Mouse (Mus musculus): Measurements from ENCODE around the gene Il27ra. TPM values are rescaled to one million over a fixed set of nuclear protein-coding genes. Genes with fewer than 3 reads are reported as not detected.
"Not testable (repeated sequence)": the region's sequence is repeated elsewhere in the genome, so short reads cannot be mapped to it uniquely, and the experiment has no call there.

Il27ra gene
- polyA plus RNA-seq, 1 experiment from 2014 or later = 0.66 TPM

- H3K9me3 ChIP-seq = no peaks in the 10 kb centered on the region
- H3K4me1 ChIP-seq (replicated peaks) = peaks cover 27% of the 10 kb centered on the region
- H3K9ac ChIP-seq = peak within 1 kb of the TSS; percentile 77
- H3K27ac ChIP-seq = no peak within 1 kb of the TSS
- under 1% methylated on average over 45 of the region's 45 CpGs for WGBS
- peaks cover 47% of the 10 kb centered on the region for H3K27me3 ChIP-seq
- peak within 1 kb of the TSS; percentile 56 for H3K4me3 ChIP-seq
- H3K36me3 ChIP-seq = no peaks in the 10 kb centered on the region
- peak; percentile 38; the same call in 1 of the 2 replicates for ATAC-seq (ENCODE audit: low FRiP score)
- peak within 1 kb of the TSS; percentile 98 for H3K4me2 ChIP-seq
Measured at GRCm38 (mm10) chr8:84011705-84012498, 30.5 kb downstream of the Il27ra start, which contains the start of gene 2210011C24Rik. Gene 2210011C24Rik, minus strand, starts transcription at chr8:84012171.

DNA sequence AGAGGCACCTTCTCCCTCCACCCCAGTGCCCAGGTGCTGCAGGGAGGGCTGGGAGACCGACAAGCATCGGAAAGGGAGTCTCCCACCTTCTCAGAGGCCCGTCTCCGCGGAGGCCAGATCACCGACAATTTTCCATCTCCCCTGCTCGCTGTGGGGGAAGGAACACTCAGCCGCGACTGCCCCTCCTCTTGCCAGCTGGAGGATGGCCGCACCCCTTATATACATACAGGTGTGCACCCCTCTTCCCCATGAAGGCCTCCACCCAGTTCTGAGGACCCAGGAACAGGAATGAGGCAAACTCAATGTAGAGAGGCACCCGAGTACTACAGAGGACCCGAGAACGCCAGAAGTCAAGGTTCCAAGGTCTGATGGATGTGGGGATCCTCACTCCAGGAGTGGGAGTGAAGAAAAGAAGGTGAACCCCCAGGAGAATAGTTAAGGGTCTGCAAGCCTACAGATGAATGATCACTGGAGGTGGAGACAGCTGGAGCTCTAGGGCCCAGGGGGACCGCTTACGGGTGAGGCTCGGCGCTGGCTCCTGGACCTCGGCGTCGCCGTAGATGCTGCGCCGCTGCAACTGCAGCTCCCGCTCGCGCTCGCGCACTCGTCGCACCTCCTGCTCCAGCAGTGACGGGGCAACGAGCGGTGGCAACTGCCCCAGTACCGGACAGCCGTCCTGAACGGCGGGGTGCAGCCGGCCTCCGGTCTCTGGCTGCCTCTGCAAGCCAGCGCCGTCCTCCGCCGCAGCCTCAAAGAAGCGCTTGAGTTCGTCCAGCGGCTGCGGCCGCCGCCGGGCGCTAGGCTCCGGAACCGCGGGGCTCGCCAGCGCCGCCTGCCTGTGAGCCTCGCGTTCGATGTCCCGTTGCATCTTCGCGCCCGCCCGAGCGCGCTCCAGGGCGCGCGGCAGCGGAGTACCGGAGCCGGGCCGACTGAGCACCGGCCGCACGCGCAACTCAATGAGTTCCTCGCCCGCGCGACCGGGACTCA, 31.5 kb downstream of the Il27ra start:
- H3K27me3 ChIP-seq = peaks cover 47% of the 10 kb centered on the region
- no peaks in the 10 kb centered on the region for H3K9me3 ChIP-seq
- H3K4me1 ChIP-seq (replicated peaks) = peaks cover 27% of the 10 kb centered on the region
- no peaks in the 10 kb centered on the region for H3K36me3 ChIP-seq
- peak overlapping the region; percentile 77 for H3K9ac ChIP-seq
- 2% methylated on average over 82 of the region's 83 CpGs for WGBS
- H3K4me2 ChIP-seq = peak overlapping the region; percentile 98
- H3K27ac ChIP-seq = no peak overlapping the region
- H3K4me3 ChIP-seq = peak overlapping the region; percentile 56
- peak; percentile 46 for ATAC-seq (ENCODE audit: low FRiP score)

DNA sequence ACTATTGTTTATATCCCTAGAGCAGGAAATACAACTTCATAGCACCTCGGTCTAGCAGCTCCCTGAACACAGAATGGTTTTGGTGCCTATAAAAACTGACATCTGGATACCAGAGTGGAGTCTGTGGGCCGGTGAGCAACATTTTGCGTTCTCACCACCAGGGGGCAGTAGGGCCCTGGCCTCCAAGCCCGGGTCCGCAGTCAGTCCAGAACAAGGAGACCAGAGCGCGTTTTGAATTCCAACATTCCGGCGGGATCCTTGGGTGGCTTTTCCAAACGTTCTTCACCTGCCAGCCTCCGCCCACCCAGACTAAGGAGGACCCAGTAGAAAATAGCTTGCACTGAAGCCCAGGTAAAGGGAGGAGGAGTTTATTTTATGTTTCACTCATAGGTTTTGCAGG, 32.5 kb downstream of the Il27ra start:
- no peak for ATAC-seq (ENCODE audit: low FRiP score)
- Histone ChIP-seq H3K4me3 (no peak overlapping the region), H3K36me3 (no peaks in the 10 kb centered on the region), H3K27me3 (peaks cover 47% of the 10 kb centered on the region), H3K4me2 (no peak overlapping the region), H3K4me1 (replicated peaks) (peaks cover 31% of the 10 kb centered on the region), H3K9ac (no peak overlapping the region), H3K27ac (no peak overlapping the region), H3K9me3 (no peaks in the 10 kb centered on the region)
- WGBS = 1% methylated on average over 11 of the region's 11 CpGs

DNA sequence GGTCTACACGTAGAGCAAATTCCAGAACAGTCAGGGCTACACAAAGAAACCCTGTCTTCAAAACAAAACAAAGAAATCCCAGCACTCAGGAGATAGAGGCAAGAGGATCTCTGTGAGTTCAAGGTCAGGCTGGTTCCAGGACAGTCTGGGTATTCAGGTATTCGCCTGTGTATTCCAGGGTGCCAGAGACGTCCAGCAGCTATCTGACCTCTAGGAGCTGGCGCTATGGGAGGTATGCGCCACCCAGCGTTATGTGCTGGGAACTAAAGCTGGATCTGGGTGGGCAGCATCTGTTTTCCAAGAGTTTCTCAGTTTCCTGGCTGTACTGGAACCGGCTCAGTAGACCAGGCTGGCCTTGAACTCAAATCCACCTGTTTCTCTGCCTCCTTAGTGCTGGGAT, 34.0 kb downstream of the Il27ra start:
- WGBS = 34% methylated on average over 7 of the region's 7 CpGs
- ATAC-seq (ENCODE audit: low FRiP score) = no peak
- H3K4me1 ChIP-seq (replicated peaks) = peaks cover 39% of the 10 kb centered on the region

DNA sequence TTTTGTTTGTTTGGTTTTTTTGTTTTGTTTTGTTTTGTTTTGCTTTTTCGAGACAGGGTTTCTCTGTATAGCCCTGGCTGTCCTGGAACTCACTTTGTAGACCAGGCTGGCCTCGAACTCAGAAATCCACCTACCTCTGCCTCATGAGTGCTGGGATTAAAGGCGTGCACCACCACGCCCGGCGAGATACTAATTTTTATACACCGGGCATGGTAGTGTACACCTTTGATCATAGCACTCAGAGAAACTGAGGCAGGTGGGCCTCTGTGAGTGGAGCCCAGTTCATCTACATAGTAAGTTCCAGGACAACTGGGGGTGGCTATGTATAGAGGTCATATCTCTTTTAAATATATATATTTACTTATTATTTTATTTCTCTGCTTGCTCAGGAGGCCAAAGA, 36.9 kb downstream of the Il27ra start:
- H3K4me3 ChIP-seq; H3K27ac ChIP-seq; H3K9me3 ChIP-seq; H3K9ac ChIP-seq; H3K36me3 ChIP-seq; ATAC-seq (ENCODE audit: low FRiP score); H3K4me2 ChIP-seq: not testable (repeated sequence)
- Histone ChIP-seq H3K4me1 (replicated peaks) (peaks cover 32% of the 10 kb centered on the region), H3K27me3 (peaks cover 33% of the 10 kb centered on the region)
- WGBS = 92% methylated on average over 7 of the region's 7 CpGs

More for the DNA sequence above, 34.0 kb downstream of the Il27ra start:
- no peaks in the 10 kb centered on the region for H3K9me3 ChIP-seq
- no peak overlapping the region for H3K4me3 ChIP-seq
- H3K27ac ChIP-seq = no peak overlapping the region
- no peak overlapping the region for H3K9ac ChIP-seq
- no peak overlapping the region for H3K4me2 ChIP-seq
- H3K36me3 ChIP-seq = no peaks in the 10 kb centered on the region
- H3K27me3 ChIP-seq = peaks cover 40% of the 10 kb centered on the region

DNA sequence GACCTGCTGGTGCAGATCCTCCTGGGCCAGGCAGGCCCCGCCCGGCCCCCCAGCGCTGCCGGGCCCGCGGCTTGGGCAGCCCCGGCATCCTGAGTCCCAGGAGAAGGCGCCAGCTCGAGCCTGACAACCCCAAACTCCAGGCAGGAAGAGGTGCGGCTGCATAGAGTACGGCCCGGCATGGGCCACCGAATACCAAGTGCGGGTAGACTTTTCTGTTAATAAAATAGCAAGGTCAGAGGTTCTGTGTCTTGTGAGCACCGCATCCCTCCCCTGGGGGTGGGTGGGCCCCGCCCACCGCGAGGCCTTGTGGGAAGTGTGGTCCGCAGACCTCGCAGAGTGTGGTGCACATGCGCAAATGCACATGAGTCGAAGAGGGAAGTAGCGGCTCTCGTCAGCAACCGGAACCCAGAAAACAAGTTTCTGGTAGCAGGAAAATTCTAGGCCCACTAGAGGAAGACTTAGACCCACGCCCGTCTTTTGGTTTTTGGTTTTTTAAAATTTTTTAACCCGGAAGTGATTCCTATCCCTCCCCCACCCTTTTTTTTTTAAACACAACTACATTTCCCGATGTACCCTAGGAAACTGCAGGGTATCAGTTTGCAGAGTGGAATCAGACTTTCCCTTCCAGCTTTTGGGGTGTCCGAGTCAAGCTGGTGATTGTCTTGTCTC, 37.7 kb downstream of the Il27ra start:
- ATAC-seq (ENCODE audit: low FRiP score) = peak; percentile 79
- H3K4me1 ChIP-seq (replicated peaks) = peaks cover 30% of the 10 kb centered on the region
- peak overlapping the region; percentile 90 for H3K4me2 ChIP-seq
- no peaks in the 10 kb centered on the region for H3K9me3 ChIP-seq
- under 1% methylated on average over 30 of the region's 30 CpGs for WGBS
- peak overlapping the region; percentile 59 for H3K4me3 ChIP-seq
- peak overlapping the region; percentile 67 for H3K27ac ChIP-seq
- H3K36me3 ChIP-seq = peaks cover 5% of the 10 kb centered on the region
- H3K9ac ChIP-seq = peak overlapping the region; percentile 82
- H3K27me3 ChIP-seq = peaks cover 34% of the 10 kb centered on the region

DNA sequence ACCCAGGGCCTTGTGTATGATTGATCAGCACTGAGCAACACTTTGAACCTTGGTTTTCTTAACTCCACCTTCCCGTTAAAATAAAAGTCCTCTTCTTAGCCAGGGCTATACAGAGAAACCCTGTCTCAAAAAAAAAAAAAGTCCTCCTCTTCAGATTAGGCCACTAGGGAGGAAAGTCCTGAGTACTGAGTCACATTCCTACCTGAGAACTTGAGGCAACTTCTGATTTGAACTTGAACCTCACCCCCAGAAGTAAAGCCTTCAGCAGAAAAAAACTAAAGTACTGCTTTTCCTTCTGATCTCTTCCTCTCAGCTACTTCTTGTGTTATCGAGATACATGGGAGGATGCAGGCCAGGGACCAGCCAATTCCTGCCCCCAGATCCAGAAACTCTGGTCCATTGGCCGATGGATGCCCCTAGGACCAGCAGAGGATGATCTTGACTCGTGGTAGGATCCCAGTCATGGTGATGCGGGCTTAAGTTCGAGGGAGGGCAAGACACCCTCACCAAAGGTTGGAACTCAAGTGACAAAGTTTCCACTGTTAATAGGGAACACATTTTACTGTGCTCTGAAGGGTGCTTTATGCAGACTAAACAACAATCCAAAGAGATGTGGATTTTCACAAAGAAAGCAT, 38.7 kb downstream of the Il27ra start:
- Histone ChIP-seq H3K9me3 (no peaks in the 10 kb centered on the region), H3K27me3 (peaks cover 32% of the 10 kb centered on the region), H3K4me2 (peak overlapping the region; percentile 90), H3K36me3 (peaks cover 10% of the 10 kb centered on the region), H3K4me1 (replicated peaks) (peaks cover 40% of the 10 kb centered on the region), H3K9ac (peak overlapping the region; percentile 82), H3K27ac (no peak overlapping the region), H3K4me3 (peak overlapping the region; percentile 59)
- ATAC-seq (ENCODE audit: low FRiP score) = no peak
- WGBS = 80% methylated on average over 6 of the region's 6 CpGs

- no peaks in the 10 kb centered on the region for H3K9me3 ChIP-seq
- ATAC-seq (ENCODE audit: low FRiP score) = no peak
Measured at GRCm38 (mm10) chr8:84002957-84003611, 39.3 kb downstream of the Il27ra start.

GRCm38 (mm10) chr8:84001281-84002000, 40.9 kb downstream of the Il27ra start, which contains the start of gene 1700067K01Rik:
Gene 1700067K01Rik, plus strand, starts transcription at chr8:84001502.
- peak within 1 kb of the TSS; percentile 35 for H3K9ac ChIP-seq
- H3K36me3 ChIP-seq = peaks cover 10% of the 10 kb centered on the region
- H3K4me3 ChIP-seq = peak within 1 kb of the TSS; percentile 17
- no peaks in the 10 kb centered on the region for H3K9me3 ChIP-seq
- H3K27ac ChIP-seq = no peak within 1 kb of the TSS
- H3K27me3 ChIP-seq = peaks cover 31% of the 10 kb centered on the region
- WGBS = 18% methylated on average over 61 of the region's 61 CpGs
- H3K4me1 ChIP-seq (replicated peaks) = peaks cover 45% of the 10 kb centered on the region
- ATAC-seq (ENCODE audit: low FRiP score) = no peak
- H3K4me2 ChIP-seq = peak within 1 kb of the TSS; percentile 33

More at GRCm38 (mm10) chr8:84002957-84003611, 39.3 kb downstream of the Il27ra start:
- no peak overlapping the region; the same call in 1 of the 2 replicates for H3K4me2 ChIP-seq
- H3K27me3 ChIP-seq = peaks cover 31% of the 10 kb centered on the region
- no peak overlapping the region for H3K9ac ChIP-seq
- H3K36me3 ChIP-seq = peaks cover 10% of the 10 kb centered on the region
- H3K4me1 ChIP-seq (replicated peaks) = peaks cover 42% of the 10 kb centered on the region
- H3K4me3 ChIP-seq = no peak overlapping the region
- 62% methylated on average over 12 of the region's 12 CpGs for WGBS
- H3K27ac ChIP-seq = no peak overlapping the region

GRCm38 (mm10) chr8:83999825-84000224, 42.6 kb downstream of the Il27ra start:
- 0 out of 2 replicates have a peak overlapping the region, but pooled peaks have one; percentile 83 for H3K9ac ChIP-seq
- peaks cover 47% of the 10 kb centered on the region for H3K4me1 ChIP-seq (replicated peaks)
- H3K4me2 ChIP-seq = peak overlapping the region; percentile 79; the same call in 1 of the 2 replicates
- H3K9me3 ChIP-seq = no peaks in the 10 kb centered on the region
- H3K27ac ChIP-seq = no peak overlapping the region
- peaks cover 14% of the 10 kb centered on the region for H3K36me3 ChIP-seq
- peaks cover 31% of the 10 kb centered on the region for H3K27me3 ChIP-seq
- 94% methylated on average over 2 of the region's 2 CpGs for WGBS
- ATAC-seq (ENCODE audit: low FRiP score) = no peak
- no peak overlapping the region for H3K4me3 ChIP-seq
